Mouse (Mus musculus) ES-Bruce4 (cell line): Measurements from ENCODE around the gene Snapc3. TPM values are rescaled to one million over a fixed set of nuclear protein-coding genes. Genes with fewer than 3 reads are reported as not detected.

Experiments
- H3K27ac ChIP-seq: 2 replicates; pipeline ENCODE4 v1.5.1; 2012; ENCODE audit warnings: low read length, inconsistent platforms; ENCODE audit not compliant: insufficient read depth
- H3K27me3 ChIP-seq: 2 replicates; pipeline ENCODE4 v1.6.1; 2012; ENCODE audit warnings: mild to moderate bottlenecking, low read length, inconsistent platforms; ENCODE audit not compliant: control insufficient read depth, poor library complexity, insufficient read depth, severe bottlenecking
- H3K36me3 ChIP-seq: 2 replicates; pipeline ENCODE4 v1.6.1; 2012; ENCODE audit warnings: inconsistent platforms, mild to moderate bottlenecking, low read length, moderate library complexity; ENCODE audit not compliant: control insufficient read depth, poor library complexity, insufficient read depth, severe bottlenecking
- H3K4me1 ChIP-seq: one replicate; pipeline ENCODE4 v1.8.1; 2011; ENCODE audit warnings: low read length; ENCODE audit not compliant: control insufficient read depth, insufficient read depth
- H3K4me3 ChIP-seq: 2 replicates; pipeline ENCODE4 v1.5.1; 2011; ENCODE audit warnings: low read depth, mild to moderate bottlenecking, low read length
- H3K9ac ChIP-seq: 2 replicates; pipeline ENCODE4 v1.6.1; 2012; ENCODE audit warnings: low read depth, mild to moderate bottlenecking, inconsistent platforms; ENCODE audit not compliant: poor library complexity, severe bottlenecking
- H3K9me3 ChIP-seq: replicated peaks from 2 replicates; pipeline ENCODE4 v1.6.1; 2012; ENCODE audit warnings: mild to moderate bottlenecking, low read length, inconsistent platforms; ENCODE audit not compliant: control insufficient read depth, poor library complexity, insufficient read depth, severe bottlenecking
- CTCF ChIP-seq: IDR thresholded peaks from one replicate; pipeline ENCODE4 v1.8.1; 2011; ENCODE audit warnings: low read depth, low read length
- EP300 ChIP-seq: IDR thresholded peaks from 2 replicates; pipeline ENCODE4 v1.6.1; 2011; ENCODE audit warnings: low read depth, low read length; ENCODE audit not compliant: insufficient read depth
- POLR2A ChIP-seq: IDR thresholded peaks from one replicate; pipeline ENCODE4 v1.8.1; 2011; ENCODE audit warnings: low read length; ENCODE audit not compliant: insufficient read depth
- polyA plus RNA-seq: library from polyadenylated mRNA; stranded (reverse); fragments of >200 nt; gene quantifications from 2 replicates; pipeline ENCODE4 v1.2.4, GENCODE M21; 2011; ENCODE audit warnings: low read depth; ENCODE audit not compliant: missing spikeins, insufficient read depth, insufficient read length

Snapc3 gene
- polyA plus RNA-seq, 1 experiment, result 48.6 TPM

DNA sequence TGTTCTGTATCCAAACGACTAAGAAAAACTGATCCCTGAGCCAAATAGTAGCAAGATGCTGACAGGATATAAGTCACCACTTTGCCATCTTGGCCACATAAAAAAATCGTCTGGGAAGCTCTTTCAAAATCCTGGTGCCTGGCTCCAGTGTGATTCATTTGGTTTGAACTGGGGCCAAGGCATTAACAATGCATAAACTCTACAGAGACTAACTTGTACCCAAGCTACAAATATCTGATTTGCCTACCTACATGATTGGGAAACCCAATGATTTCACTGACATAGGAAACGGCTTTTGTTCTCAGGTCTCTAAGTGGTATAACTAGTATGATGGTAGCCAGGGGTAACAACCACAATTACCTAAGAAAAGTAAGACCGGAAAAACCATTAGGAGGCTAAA is 37.3 kb upstream of the Snapc3 start:
- H3K27ac ChIP-seq, result no peak overlapping the region
- no peak overlapping the region for H3K4me3 ChIP-seq
- H3K9me3 ChIP-seq, result no peaks in the 10 kb centered on the region
- no peaks in the 10 kb centered on the region for H3K27me3 ChIP-seq
- H3K4me1 ChIP-seq, result no peaks in the 10 kb centered on the region
- TF ChIP-seq POLR2A (no peak), EP300 (no peak)
- H3K36me3 ChIP-seq, result no peaks in the 10 kb centered on the region
- H3K9ac ChIP-seq, result no peak overlapping the region

DNA sequence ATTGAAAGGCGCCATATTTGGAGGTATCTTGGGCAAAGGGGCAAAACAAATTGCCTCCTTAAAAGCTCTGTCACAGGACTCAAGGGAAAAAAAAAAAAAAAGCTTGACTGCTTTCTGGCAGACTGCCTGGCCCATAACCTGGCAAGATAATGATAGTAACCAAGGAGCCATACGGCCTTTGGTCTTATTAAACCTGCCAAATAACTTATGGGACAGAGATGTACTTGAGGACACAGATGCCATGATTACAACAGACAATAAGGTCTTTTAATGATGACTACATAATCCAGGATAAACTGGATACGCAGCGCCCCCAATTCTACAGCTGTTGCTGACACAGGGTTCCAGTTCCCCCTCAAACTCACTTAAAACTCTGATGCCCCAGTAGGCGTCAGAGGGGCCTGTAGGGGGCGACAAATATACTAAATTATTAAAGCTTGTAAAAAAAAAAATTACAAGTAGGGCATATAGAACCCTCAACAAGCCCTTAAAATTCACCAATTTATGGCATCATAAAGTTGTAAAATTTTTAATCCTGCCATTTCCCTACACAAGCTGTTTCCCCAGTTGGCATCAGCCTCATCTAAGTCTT is 33.5 kb upstream of the Snapc3 start:
- TF ChIP-seq CTCF (peak; percentile 17), EP300 (no peak), POLR2A (no peak)
- H3K27me3 ChIP-seq, result no peaks in the 10 kb centered on the region
- no peak overlapping the region for H3K27ac ChIP-seq
- H3K9ac ChIP-seq, result no peak overlapping the region
- H3K36me3 ChIP-seq, result no peaks in the 10 kb centered on the region
- H3K9me3 ChIP-seq, result no peaks in the 10 kb centered on the region; the same call in 1 of the 2 replicates
- H3K4me1 ChIP-seq, result no peaks in the 10 kb centered on the region
- no peak overlapping the region for H3K4me3 ChIP-seq

DNA sequence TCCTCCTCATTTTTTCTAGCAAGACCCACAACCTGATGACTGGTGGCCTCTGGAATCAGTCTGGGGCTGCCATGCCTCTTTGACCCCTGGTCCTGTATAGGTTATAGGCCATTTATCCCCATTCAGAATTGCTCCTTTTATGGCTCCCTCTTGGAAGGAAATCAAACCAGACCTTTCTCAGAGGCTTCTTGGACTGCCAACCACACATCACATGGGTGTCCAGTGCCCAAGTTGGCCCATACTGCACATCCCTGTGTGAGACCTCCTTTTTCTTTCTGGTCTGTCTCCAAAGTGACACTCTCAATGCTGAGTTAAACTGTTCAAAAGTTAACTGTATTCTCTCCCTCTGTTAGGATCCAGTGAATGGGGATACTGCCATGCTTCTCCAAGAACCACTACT is 32.4 kb upstream of the Snapc3 start:
- Histone ChIP-seq H3K9ac (no peak overlapping the region), H3K4me3 (no peak overlapping the region), H3K4me1 (no peaks in the 10 kb centered on the region), H3K27ac (no peak overlapping the region), H3K9me3 (no peaks in the 10 kb centered on the region; the same call in 1 of the 2 replicates), H3K27me3 (no peaks in the 10 kb centered on the region), H3K36me3 (no peaks in the 10 kb centered on the region)
- TF ChIP-seq POLR2A (no peak), CTCF (no peak), EP300 (no peak)

DNA sequence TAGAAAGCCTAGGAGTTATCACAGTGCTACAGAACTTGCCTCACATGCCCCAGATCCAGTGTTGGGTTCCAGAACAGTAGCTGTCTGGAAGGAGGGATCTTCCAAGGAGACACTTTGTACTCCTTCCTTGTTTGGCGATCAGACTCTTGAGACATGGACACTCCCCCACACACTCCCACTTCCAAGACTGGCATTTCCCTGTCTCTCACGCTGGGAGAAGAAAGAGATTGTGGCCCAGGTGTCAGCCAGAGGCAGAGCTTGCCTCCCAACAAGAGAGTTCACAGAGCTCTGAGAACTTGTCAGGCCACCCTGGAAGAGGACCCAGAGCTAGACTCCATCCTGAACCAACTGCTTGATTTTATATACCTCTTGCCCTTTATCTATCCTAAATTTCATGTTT is 27.0 kb upstream of the Snapc3 start:
- H3K9me3 ChIP-seq, result no peaks in the 10 kb centered on the region; the same call in 1 of the 2 replicates
- TF ChIP-seq CTCF, result no peak
- no peak for TF ChIP-seq EP300
- no peak for TF ChIP-seq POLR2A
- H3K4me3 ChIP-seq, result no peak overlapping the region
- H3K27me3 ChIP-seq, result no peaks in the 10 kb centered on the region
- H3K4me1 ChIP-seq, result peaks cover 2% of the 10 kb centered on the region
- no peaks in the 10 kb centered on the region for H3K36me3 ChIP-seq
- no peak overlapping the region for H3K27ac ChIP-seq
- H3K9ac ChIP-seq, result no peak overlapping the region

DNA sequence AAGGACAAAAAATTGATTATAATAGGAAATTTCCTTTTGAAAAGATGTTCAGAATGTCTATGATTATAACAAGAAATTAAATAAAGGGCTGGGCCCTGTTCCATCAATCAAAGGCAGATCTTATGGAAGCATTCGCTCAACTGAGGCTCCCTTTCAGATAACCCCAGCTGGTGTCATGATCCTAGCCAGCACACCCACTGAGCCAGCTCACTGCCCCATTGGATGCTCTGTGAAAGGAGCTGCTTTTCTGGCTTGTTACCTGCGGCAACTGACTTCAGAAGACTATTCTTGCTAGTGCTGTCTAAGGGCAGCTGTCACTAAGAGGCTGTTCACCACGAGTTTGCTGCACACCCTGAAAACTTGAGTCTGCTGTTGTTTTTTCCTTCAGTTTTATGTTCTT is 25.6 kb upstream of the Snapc3 start:
- H3K36me3 ChIP-seq, result no peaks in the 10 kb centered on the region
- no peaks in the 10 kb centered on the region for H3K9me3 ChIP-seq
- no peak for TF ChIP-seq CTCF
- no peak for TF ChIP-seq EP300
- no peak for TF ChIP-seq POLR2A
- no peak overlapping the region for H3K27ac ChIP-seq
- no peak overlapping the region for H3K9ac ChIP-seq
- no peaks in the 10 kb centered on the region for H3K27me3 ChIP-seq
- peaks cover 2% of the 10 kb centered on the region for H3K4me1 ChIP-seq
- no peak overlapping the region for H3K4me3 ChIP-seq

DNA sequence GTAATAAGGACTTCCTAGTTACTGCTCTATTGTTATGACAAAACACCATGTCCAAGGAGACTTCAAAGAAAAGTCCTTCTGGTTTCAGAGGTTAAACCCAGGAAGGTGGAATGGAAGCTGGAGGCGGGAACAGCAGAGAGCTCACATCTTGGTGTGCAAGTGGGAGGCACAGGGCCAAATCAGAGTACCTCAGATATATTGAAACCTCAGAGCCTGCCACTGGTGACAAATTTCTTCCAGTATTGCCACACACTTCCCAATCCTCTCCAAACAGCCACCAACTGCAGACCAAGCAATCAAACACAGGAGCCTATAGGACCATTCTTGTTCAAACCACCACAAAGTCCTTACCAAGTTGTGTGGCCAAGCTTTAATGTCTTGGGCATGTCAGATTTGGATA is 23.8 kb upstream of the Snapc3 start:
- H3K36me3 ChIP-seq, result no peaks in the 10 kb centered on the region
- H3K27me3 ChIP-seq, result no peaks in the 10 kb centered on the region
- no peak overlapping the region for H3K4me3 ChIP-seq
- peaks cover 2% of the 10 kb centered on the region for H3K4me1 ChIP-seq
- no peak for TF ChIP-seq POLR2A
- TF ChIP-seq CTCF, result no peak
- no peak for TF ChIP-seq EP300
- H3K9me3 ChIP-seq, result no peaks in the 10 kb centered on the region
- no peak overlapping the region for H3K27ac ChIP-seq
- no peak overlapping the region for H3K9ac ChIP-seq
